15 mouse cellular contexts compared by ENCODE assay signal in genomic region chr3:102191575-102191974, GRCm38 (mm10).
"Had no signal": no experiment of that assay in that cellular context is flagged by ENCODE, and none has a peak within 500 bp of the region (broad histone marks: within the 10 kb centered on the region; RNA-seq: fewer than 3 reads in every experiment).

No protein-coding gene starts in this region.

- ATAC-seq: liver, postnatal 0 days; midbrain, embryonic 16.5 days had no signal

- H3K9me3 ChIP-seq: limb, embryonic 12.5 days; liver, embryonic 13.5 days; lung, embryonic 15.5 days; midbrain, embryonic 12.5 days; neural tube, embryonic 13.5 days had no signal

- H3K36me3 ChIP-seq: liver, embryonic 13.5 days; midbrain, embryonic 12.5 days; neural tube, embryonic 13.5 days had no signal

- H3K27me3 ChIP-seq: lung, embryonic 15.5 days had no signal

- H3K4me2 ChIP-seq: limb, embryonic 12.5 days; liver, embryonic 13.5 days; lung, embryonic 15.5 days; midbrain, embryonic 12.5 days; neural tube, embryonic 13.5 days had no signal

- DNase-seq: kidney, adult 9 months; layer of hippocampus, adult 9-11 months; layer of hippocampus, postnatal 36 days; liver; liver, embryonic 13.5 days; liver, postnatal 0 days; retina, postnatal 1 day; right cerebral cortex, postnatal 4 days; spleen, adult 18-20 months; thymus, postnatal 4 days had no signal

- H3K27ac ChIP-seq: limb, embryonic 12.5 days; liver, embryonic 13.5 days; lung, embryonic 15.5 days; midbrain, embryonic 12.5 days; neural tube, embryonic 13.5 days had no signal

- H3K4me3 ChIP-seq: limb, embryonic 12.5 days; liver, embryonic 13.5 days; lung, embryonic 15.5 days; midbrain, embryonic 12.5 days; neural tube, embryonic 13.5 days had no signal

- H3K9ac ChIP-seq: limb, embryonic 12.5 days; liver, embryonic 13.5 days; liver, postnatal 0 days; lung, embryonic 15.5 days; midbrain, embryonic 12.5 days; neural tube, embryonic 13.5 days had no signal
